Mouse (Mus musculus): ENCODE data around the gene Eid2. TPM values are rescaled to one million over a fixed set of nuclear protein-coding genes. Genes with fewer than 3 reads are reported as not detected.

The Eid2 gene
- total RNA-seq (2023) = 10 to 100 TPM; 11.0 to 12.4 TPM

DNA sequence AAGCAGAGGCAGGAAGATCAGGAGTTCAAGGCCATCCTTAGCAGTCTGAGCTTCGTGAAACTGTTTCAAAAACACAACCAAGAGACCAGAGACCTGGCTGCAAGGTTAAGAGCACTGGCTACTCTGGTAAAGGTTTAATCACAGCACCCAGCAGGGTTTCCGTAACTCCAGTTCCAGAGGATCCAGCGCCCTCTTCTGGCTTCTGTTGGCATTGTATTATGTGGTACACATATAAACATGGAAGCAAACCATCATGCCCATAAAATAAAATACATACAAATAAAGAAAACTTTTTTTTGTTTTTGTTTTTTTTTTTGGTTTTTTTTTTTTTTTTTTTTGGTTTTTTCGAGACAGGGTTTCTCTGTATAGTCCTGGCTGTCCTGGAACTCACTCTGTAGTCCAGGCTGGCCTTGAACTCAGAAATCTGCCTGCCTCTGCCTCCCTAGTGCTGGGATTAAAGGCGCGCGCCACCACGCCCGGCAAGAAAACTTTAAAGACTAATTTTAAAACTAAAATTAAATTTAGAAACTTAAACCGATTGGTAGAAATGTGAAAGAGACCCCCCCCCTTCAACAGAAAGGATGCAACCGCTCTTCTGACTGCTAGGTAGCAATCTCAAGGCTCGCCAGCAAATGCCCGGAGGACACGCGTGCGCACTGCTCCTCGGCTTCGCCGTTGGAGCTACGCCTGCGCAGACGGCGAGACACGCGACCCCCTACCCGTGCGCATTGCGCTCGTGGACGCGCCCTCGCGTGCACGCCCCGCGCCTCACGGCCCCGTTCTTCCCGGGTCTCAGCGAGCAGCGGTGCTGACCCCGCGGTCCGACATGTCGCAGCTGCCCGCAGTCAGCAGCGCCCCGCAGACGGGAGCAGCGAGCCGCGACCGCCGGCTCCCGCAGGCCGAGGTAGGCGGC is at the start of gene Eid2:
Eid2 (plus strand) TSS at position 753 of the 913 bp plus-strand sequence.

GRCm38 (mm10) chr7:28277615-28278278 is 10.1 kb downstream of the Eid2 start, which contains the start of gene Eid2b:
Gene Eid2b (plus strand): TSS chr7:28277739.

DNA sequence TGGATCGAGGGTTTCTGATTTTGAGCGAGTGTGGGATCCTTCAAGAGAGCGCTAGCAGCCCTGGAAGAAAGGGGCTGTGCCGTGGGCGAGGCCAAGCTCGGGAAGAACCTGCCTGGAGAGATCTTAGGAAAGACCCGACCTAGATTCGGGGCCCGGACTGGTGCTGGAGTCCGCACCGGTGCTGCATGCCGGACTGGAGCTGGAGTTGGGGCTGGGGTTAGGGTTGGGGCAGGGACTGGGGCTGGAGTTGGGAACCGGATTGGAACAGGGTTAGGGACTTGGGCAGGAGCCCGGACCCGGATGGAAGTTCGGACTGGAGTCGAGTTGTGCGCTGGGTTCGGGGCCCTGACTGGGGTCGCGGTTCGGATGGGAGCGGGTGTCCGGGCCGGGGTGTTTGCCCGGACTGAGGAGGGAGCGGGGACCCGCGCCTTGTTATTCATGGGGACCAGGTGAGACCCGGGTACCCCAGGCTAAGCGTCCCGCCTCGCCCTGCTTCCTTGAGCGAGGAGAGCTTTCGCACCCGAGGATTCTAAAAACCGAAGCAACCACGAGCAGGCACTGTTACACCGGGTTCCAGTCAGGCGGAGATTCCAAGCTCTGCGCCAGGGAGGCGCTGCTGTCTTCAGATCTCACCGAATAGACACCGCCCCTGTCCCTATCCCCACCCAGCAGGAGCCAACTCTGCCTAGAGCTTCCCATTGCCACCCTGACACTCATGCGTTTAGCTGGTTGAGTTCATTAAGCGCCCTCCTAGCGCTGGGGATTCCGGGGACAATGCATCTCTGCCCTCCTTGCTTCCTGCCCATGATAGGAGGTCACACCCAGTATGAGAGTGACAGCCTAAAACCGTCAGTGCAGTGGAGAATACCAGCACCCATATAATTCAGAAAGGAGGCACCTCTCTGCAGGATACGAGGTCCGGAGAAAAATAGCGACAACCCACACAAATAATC is 23.2 kb downstream of the Eid2 start, which contains the start of gene Selenov:
Selenov (minus strand) TSS at position 549 of the 953 bp plus-strand sequence.

GRCm38 (mm10) chr7:28301616-28302433 is 34.1 kb downstream of the Eid2 start, which contains the start of gene Dll3:
Gene Dll3 (minus strand): TSS chr7:28302238.

DNA sequence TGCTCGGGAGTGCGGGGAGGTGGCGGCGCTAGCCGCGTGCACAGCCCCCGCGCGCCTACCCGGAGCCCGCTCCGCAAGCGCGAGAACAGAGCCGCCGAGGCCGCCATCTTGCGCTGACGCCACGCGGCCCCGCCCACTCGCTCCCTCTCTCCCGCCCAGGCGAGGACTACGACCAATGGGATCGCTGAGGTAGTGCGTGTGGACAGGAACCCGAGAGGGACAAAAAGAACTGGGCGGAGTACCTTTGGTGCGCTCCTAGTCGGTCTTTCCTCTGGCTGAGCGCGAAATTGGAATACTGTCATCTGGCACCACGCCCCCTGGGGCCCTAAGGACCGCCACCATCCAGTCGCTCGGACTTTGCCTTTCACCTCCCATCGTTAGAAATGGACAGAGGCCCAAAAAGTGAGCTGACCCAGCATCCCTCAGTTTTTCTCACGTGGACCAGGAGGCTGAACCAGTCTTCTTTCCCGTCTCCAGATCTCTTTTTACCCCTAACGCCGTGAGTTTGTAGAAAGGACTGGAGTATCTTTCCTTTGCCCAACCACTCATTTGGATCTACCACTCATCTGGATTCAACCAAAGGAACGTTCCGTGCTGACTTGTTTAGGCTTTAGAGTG is 44.4 kb downstream of the Eid2 start, which contains the start of gene Timm50:
Timm50 (minus strand) TSS at position 147 of the 618 bp plus-strand sequence.

Other genes with a start within 250 kb of the Eid2 start
- 100 to 1,000 TPM in 1 of 2 experiments, 10 to 100 TPM in 1; 95.2 to 116 TPM for gene Psmc4, start 217.8 kb upstream of the Eid2 start, total RNA-seq (2023)
- not detected for gene Fcgbp, start 196.6 kb upstream of the Eid2 start, total RNA-seq (2023)
- gene 9530053A07Rik, start 138.4 kb upstream of the Eid2 start, total RNA-seq (2023) = not detected
- 100 to 1,000 TPM; 207 to 223 TPM for gene Fbl, start 98.2 kb upstream of the Eid2 start, total RNA-seq (2023)
- gene Dyrk1b, start 88.4 kb upstream of the Eid2 start, total RNA-seq (2023) = 10 to 100 TPM; 13.8 to 14.1 TPM
- 1 to 10 TPM; 6.2 to 7.4 TPM for gene Eid2b, start 9.9 kb downstream of the Eid2 start, total RNA-seq (2023)
- gene Selenov, start 23.3 kb downstream of the Eid2 start, total RNA-seq (2023) = not detected
- gene Dll3, start 34.4 kb downstream of the Eid2 start, total RNA-seq (2023) = not detected
- 10 to 100 TPM; 34.1 to 40.1 TPM for gene Timm50, start 44.2 kb downstream of the Eid2 start, total RNA-seq (2023)
- 100 to 1,000 TPM; 169 to 174 TPM for gene Supt5, start 70.9 kb downstream of the Eid2 start, total RNA-seq (2023)
- 1,000 to 10,000 TPM; 5,462 to 5,531 TPM for gene Rps16, start 82.8 kb downstream of the Eid2 start, total RNA-seq (2023)
- 100 to 1,000 TPM; 182 to 187 TPM for gene Plekhg2, start 104.7 kb downstream of the Eid2 start, total RNA-seq (2023)
- gene Zfp36, start 112.4 kb downstream of the Eid2 start, total RNA-seq (2023) = 100 to 1,000 TPM; 193 to 206 TPM
- 10 to 100 TPM; 16.1 to 20.7 TPM for gene Med29, start 124.8 kb downstream of the Eid2 start, total RNA-seq (2023)
- gene Paf1, start 125.1 kb downstream of the Eid2 start, total RNA-seq (2023) = 100 to 1,000 TPM; 144 to 185 TPM
- gene Gmfg, start 169.6 kb downstream of the Eid2 start, total RNA-seq (2023) = 100 to 1,000 TPM; 282 to 300 TPM
- gene Lrfn1, start 184.1 kb downstream of the Eid2 start, total RNA-seq (2023) = 1 to 10 TPM; 4.3 to 5.1 TPM
- not detected for gene Ifnl2, start 242.6 kb downstream of the Eid2 start, total RNA-seq (2023)

All from T-cell, adult 66 days (primary cell).